Mouse (Mus musculus) kidney, postnatal 10 days (tissue): ENCODE results near the gene Syt1.

Source experiments
- DNase-seq: peaks from one replicate; pipeline ENCODE4 v3.0.0; 2021; ENCODE audit warnings: mixed read lengths

Syt1 gene

GRCm38 (mm10) chr10:109010241-109011193, at the start of gene Syt1:
Gene Syt1 (minus strand): TSS chr10:109010982.
- peak; percentile 29 for DNase-seq

GRCm38 (mm10) chr10:109056500-109056899, 45.7 kb upstream of the Syt1 start:
- DNase-seq = no peak

- no peak for DNase-seq
These were observed 36.8 kb upstream of the Syt1 start for GRCm38 (mm10) chr10:109047537-109047936.

DNA sequence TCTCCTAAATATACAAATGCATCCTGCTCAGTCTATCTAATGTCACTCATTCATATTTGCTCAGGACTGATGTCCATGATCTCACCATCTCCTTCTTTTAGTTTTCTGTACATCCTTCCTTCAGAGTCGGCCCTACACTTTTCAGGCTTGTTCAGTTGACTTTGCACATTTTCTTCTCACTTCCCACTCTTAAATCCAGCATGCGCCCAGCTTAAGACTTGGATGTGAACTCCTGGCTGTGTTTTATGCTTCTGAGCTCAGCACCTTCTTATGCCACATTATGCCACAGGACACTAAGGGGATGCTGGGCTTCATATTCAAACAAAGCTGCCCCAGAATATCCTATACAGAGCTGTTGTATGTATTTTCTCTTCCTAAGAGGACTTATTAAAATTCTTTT, 36.2 kb upstream of the Syt1 start:
- DNase-seq = no peak

- DNase-seq = peak; percentile 22
These were observed 714 bp upstream of the Syt1 start for GRCm38 (mm10) chr10:109011226-109012165.

DNA sequence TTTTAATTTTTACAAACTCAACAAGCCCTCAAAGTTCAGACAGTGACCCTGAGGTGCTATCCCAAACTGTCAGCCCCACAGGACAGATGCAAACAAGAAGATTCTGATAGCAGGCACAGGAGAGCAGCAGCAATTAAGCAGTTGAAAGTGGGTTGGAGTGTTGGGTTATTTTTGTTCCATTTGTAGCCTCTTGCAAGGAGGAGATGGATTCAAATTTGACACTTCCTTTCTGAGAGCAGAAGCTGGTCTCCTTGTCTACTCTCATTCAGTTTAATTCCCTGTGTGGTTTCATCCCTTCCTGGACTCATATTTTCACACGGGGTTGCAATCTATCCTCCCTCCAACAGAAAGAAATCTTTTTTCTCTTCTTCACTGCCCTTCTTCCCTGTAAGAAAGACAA, 951 bp downstream of the Syt1 start:
- no peak for DNase-seq

- no peak for DNase-seq
These were observed 2.3 kb downstream of the Syt1 start for GRCm38 (mm10) chr10:109008456-109008855.

DNA sequence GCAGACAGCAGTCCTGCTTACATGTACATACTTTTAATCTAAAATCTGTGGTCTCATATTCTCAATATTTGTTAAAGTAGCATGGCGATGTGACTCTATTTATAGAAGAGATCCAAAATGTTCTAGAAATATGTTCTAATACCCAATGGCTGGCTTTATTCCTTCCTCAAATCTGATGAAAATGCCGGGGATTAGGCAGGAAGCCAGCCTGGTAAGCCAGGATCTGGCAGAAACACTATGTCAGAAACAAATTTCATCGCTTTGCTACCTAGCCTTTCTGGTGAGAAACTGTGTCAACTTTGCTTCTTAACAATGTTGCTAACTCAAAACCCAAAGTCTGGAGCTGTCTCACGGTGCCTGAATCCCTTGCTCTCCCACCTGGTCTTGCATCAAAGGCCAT, 7.3 kb downstream of the Syt1 start:
- no peak for DNase-seq

DNA sequence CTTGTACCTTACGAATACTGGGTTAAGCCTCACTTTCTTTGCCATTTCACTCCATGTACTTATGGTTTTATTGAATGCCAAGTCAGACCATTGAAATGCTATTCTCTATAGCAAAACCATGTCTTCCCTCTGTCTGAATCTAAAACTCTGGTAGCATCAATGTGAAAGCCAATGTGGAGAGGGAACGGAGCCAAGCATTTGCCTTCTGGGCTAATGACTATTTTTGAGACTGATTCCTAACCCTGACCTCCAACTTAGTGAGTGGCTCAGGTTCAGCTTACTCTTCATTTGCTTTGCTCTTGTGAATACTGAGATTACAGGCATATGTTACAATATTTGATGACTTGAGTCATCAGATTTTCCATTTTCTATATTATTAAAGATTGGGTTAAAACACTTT, 23.5 kb downstream of the Syt1 start:
- DNase-seq = no peak

DNA sequence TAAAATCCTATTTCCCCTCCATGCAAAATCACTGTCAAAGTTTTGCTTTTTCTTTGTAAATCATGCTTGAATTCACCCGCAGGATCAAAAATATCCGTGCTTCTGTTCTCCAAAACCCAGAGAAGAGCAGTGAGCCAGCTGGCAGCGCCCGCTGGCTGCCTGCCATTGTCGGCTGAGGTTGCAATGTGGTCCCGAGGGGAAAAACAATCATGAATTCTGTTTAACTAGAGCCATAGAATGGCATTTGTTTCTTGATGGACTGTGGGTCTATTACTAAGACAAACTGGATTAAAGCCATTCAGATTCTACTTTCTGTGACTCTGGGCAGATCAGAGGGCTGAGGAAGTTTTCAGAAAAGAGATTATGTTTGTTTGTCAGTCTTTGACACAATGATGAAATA, 31.1 kb downstream of the Syt1 start:
- DNase-seq = peak; percentile 14

- no peak for DNase-seq
These were observed 55.8 kb downstream of the Syt1 start for GRCm38 (mm10) chr10:108954952-108955351.

GRCm38 (mm10) chr10:108952182-108952581, 58.6 kb downstream of the Syt1 start:
- no peak for DNase-seq

- DNase-seq = no peak
These were observed 73.8 kb downstream of the Syt1 start for GRCm38 (mm10) chr10:108936838-108937430.

DNA sequence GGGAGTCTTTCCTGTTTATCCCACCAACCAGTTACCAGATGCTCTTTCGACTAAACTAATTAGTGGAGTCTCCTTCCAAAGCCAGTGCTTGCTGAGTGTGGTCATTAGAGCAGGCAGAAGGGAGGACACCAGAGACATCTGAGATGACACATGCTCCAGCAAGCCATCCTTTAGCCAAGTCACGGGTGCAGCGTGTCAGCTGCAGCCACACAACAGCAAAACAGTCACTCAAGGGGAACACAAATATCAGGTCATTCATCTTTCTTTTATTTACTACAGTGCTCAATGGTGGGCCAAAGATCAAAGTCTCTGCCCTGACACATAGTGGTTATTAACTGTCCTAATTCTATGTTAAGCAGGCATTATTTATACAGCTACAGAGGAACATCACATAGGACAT, 80.5 kb downstream of the Syt1 start:
- DNase-seq = peak; percentile 11

DNA sequence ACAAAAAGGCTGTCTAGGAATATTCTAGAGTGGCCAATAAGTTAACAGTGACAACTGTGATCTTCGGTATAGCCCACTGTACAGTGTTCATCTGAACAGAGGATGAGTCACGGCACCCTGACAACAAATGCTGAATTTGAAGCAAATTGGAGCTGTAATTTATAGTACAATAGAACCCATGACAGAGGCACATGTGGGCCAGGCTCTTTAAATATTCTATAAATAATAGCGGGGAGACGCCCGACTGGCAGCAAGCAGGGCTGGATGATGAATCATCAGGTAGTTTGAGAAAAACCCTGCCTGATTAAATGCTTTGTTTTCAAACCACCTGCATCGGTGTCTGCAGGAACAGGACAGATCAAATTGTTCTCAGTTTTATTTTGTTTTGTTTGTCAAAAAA, 81.1 kb downstream of the Syt1 start:
- DNase-seq = no peak

GRCm38 (mm10) chr10:108905264-108905663, 105.5 kb downstream of the Syt1 start:
- no peak for DNase-seq

DNA sequence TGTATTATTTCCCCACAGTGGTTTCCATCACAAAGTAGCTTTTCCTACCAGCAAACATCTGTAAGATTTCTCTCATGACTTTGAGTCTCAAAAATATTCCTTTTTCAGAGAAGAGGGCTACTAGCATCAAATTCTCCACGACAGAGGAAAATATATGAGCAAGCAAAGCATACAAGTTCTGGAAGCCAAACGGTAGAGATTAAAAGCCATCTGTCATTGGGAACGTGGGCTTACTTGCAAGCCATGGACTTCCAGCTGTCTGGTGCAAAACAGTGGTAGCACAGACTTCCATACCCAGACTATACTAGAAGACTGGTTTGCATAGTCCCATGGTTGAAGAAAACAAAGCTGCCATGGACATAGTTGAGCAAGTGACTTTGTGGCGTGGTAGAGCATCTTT, 106.4 kb downstream of the Syt1 start:
- DNase-seq = no peak

- DNase-seq = no peak
These were observed 114.3 kb downstream of the Syt1 start for GRCm38 (mm10) chr10:108896529-108896928.

DNA sequence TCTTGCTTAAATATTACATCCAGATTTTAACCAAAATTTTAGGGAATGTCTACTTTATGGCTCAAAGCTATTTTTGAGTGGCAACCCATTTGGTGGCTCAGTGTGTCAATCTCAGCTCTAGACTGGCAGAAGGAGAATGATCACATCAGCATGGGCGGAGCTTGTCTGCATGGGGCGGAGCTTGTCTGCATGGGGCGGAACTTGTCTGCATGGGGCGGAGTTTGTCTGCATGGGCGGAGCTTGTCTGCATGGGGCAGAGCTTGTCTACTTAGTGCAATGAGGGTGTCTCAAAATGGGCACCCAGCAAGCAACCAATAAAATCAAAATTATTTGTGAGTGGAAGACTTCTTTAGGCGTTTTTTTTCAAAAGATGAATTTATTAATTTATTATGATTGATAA, 117.5 kb downstream of the Syt1 start:
- no peak for DNase-seq

DNA sequence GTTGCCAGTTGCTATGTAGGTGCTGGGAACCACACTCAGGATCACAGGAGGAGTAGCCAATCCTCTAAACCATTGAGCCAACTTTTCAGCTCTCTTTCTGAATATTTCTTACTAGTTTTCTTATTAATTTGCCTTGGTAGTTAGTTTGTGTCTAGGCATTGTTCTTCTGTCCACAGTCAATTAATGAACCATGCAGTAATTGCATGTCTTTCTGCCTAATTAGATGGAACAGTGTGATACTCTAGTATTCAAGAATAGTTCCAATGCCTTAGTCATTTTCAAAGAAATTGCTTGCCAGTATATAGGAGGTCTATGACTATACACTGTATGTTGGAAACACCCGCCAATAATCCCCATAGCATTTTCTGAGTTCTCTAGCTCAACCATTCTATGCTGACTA, 118.3 kb downstream of the Syt1 start:
- no peak for DNase-seq

GRCm38 (mm10) chr10:108889084-108889483, 121.7 kb downstream of the Syt1 start:
- DNase-seq = no peak

GRCm38 (mm10) chr10:108886781-108887180, 124.0 kb downstream of the Syt1 start:
- DNase-seq = no peak

DNA sequence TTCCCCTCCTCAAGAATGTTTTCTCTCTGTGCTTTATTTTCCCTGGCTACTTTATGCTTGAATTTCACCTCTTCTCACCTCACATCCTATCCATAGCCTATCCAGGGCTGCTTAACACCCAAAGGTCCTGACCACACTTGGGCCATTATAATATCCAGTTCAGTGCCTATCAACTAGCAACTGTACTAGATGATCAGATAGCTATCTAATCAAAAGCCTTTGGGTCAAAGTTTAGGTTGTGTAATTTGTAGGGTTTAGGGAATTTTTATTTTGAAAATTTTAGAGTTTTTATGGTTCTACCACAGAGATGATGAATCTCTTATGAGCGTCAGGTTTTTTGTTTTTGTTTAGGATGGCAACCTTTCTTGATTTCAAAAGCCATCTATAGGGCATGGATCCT, 125.0 kb downstream of the Syt1 start:
- DNase-seq = no peak
